Mouse (Mus musculus): ENCODE measurements around the gene Nop56. TPM values are rescaled to one million over a fixed set of nuclear protein-coding genes. Genes with fewer than 3 reads are reported as not detected.
A peak's percentile ranks its signal among the peaks of the same experiment; 100 is the strongest.

Gene Nop56
- polyA plus RNA-seq, 1 experiment from 2014 or later, result 300 TPM

DNA sequence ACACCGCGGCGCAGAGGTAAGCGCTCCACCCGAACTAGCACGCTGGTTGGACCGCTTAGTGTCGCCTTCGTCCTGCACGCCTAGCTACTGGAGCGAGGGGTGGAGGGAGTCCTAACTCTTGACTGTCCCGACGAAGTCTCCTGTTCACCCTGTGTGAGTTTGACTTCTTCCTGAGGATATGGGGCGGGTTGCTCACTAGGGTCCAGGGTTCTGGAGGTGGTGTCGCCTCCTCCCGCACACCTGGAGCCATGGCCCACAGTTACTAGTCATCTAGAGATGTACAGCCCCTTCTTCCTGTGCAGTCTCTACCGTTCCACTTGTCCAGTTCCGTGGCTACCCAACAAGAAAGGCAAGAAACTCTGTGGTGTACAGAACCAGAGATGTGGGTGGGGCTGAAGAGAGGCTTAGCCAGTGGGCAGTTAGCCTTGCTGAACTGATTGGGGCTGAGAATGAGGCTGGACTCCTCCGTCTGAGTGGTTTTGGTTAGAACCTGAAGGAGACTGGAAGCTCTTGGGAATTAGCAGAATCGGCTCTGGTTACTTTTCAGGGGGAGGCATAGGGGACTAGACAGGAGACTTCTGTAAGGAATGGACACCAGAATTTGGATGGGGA lies 22.0 kb downstream of the Nop56 start:
- no peak overlapping the region for H3K27ac ChIP-seq

DNA sequence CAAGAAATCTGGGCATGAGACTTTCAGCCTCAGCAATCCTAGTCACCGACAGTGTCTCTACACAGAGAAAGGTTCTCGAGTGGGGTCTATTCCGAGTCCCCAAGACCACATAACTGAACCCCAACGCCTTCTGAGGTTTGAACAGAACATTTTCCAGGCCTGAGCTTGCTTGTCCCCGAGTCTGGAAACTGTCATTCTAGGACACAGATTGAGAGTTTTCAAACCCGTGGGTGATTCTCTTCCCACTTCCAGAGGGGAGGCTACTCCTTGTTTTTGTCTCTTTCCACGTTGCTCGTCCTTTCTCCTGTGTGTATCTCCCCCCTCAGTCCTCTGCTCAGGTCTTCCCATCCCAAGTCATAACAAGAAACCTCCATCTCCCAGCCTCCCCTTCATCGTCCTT lies 23.4 kb downstream of the Nop56 start:
- Histone ChIP-seq H3K4me2 (replicated peaks) (no peak overlapping the region), H3K4me1 (peaks cover 28% of the 10 kb centered on the region), H3K9me3 (no peaks in the 10 kb centered on the region), H3K4me3 (no peak overlapping the region), H3K27me3 (peaks cover 47% of the 10 kb centered on the region), H3K36me3 (peaks cover 11% of the 10 kb centered on the region; the same call in 1 of the 2 replicates), H3K9ac (0 out of 2 replicates have a peak overlapping the region, but pooled peaks have one; percentile 25), H3K27ac (no peak overlapping the region)
- no peak for ATAC-seq (ENCODE audit: low FRiP score, low read depth)
- 75% methylated on average over 9 of the region's 9 CpGs for WGBS

More for the DNA sequence above, 22.0 kb downstream of the Nop56 start:
- Histone ChIP-seq H3K27me3 (peaks cover 50% of the 10 kb centered on the region), H3K9me3 (no peaks in the 10 kb centered on the region), H3K4me2 (replicated peaks) (peak overlapping the region; percentile 75), H3K4me3 (peak overlapping the region; percentile 76), H3K9ac (peak overlapping the region; percentile 86), H3K4me1 (peaks cover 32% of the 10 kb centered on the region), H3K36me3 (peaks cover 11% of the 10 kb centered on the region; the same call in 1 of the 2 replicates)
- 3% methylated on average over 20 of the region's 20 CpGs for WGBS
- peak; percentile 9; the same call in 1 of the 2 replicates for ATAC-seq (ENCODE audit: low FRiP score, low read depth)

DNA sequence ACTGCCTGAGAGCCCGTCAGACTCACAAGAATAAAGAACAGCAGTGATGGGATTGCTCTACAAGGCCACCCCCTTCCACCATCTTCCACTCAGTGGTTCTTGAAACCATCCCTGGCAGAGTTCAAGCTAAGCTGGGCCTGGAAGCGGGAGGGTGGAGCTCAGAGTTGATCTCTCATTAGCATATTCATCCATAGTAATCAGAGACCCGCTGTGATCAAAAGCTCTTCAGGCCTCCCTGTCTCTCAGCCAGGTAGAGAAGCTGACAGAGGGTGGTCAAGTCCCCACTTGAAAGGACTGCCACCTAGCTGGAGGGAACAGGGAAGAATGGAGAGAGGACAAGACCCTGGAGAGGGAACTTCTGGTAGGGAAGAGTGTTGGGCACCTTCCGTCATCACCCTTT lies 28.8 kb downstream of the Nop56 start:
- no peak overlapping the region for H3K4me2 ChIP-seq (replicated peaks)
- no peaks in the 10 kb centered on the region for H3K4me1 ChIP-seq
- peaks cover 52% of the 10 kb centered on the region for H3K36me3 ChIP-seq
- H3K4me3 ChIP-seq, result no peak overlapping the region
- no peak overlapping the region for H3K27ac ChIP-seq
- peaks cover 3% of the 10 kb centered on the region; the same call in 1 of the 2 replicates for H3K27me3 ChIP-seq
- H3K9me3 ChIP-seq, result no peaks in the 10 kb centered on the region
- no peak for ATAC-seq (ENCODE audit: low FRiP score, low read depth)
- 49% methylated on average over 4 of the region's 4 CpGs for WGBS
- no peak overlapping the region for H3K9ac ChIP-seq

DNA sequence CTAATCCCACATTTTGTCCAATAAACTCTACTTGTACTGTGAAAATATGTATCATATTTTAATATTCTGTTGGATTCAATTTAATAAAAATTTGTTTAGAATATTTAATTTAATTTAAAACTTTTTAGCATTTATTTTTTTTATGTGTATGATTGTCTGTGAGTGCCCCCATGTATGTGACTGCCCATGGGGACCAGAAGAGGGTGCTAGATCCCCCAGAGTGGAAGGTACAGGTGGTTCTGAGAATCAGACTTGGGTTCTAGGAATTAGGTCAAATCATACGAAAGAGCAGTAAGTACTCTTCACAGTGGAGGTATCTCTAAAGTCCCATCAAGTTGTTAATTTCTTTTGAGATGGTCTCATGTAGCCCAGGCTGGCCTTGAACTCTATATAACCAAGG lies 52.8 kb downstream of the Nop56 start:
- H3K9me3 ChIP-seq, result no peaks in the 10 kb centered on the region
- H3K27me3 ChIP-seq, result no peaks in the 10 kb centered on the region
- H3K9ac ChIP-seq, result no peak overlapping the region
- ATAC-seq (ENCODE audit: low FRiP score, low read depth), result no peak
- H3K4me1 ChIP-seq, result no peaks in the 10 kb centered on the region
- no peak overlapping the region for H3K27ac ChIP-seq
- no peak overlapping the region for H3K4me3 ChIP-seq
- no peak overlapping the region for H3K4me2 ChIP-seq (replicated peaks)
- H3K36me3 ChIP-seq, result no peaks in the 10 kb centered on the region; the same call in 1 of the 2 replicates
- 73% methylated on average over 1 of the region's 1 CpGs for WGBS

Other genes starting within 250 kb of the Nop56 start
- gene Tgm6, start 162.0 kb upstream of the Nop56 start, polyA plus RNA-seq (2015; fragmentation: Nextera tagmentation; extraction: Ambion mirVana), result not detected in 2 replicates
- gene Snrpb, start 95.0 kb upstream of the Nop56 start, polyA plus RNA-seq (2015; fragmentation: Nextera tagmentation; extraction: Ambion mirVana), result 632 and 645 TPM in 2 replicates
- gene Tmc2, start 79.2 kb upstream of the Nop56 start, polyA plus RNA-seq (2015; fragmentation: Nextera tagmentation; extraction: Ambion mirVana), result not detected in 2 replicates
- gene Idh3b, start 10.1 kb downstream of the Nop56 start, polyA plus RNA-seq (2015; fragmentation: Nextera tagmentation; extraction: Ambion mirVana), result 155 and 158 TPM in 2 replicates
- gene Ebf4, start 20.7 kb downstream of the Nop56 start, polyA plus RNA-seq (2015; fragmentation: Nextera tagmentation; extraction: Ambion mirVana), result 2.8 and 2.9 TPM in 2 replicates
- gene Cpxm1, start 123.1 kb downstream of the Nop56 start, polyA plus RNA-seq (2015; fragmentation: Nextera tagmentation; extraction: Ambion mirVana), result 137 and 145 TPM in 2 replicates
- 0.08 and 0.11 TPM in 2 replicates for gene Gm28372, start 130.8 kb downstream of the Nop56 start, polyA plus RNA-seq (2015; fragmentation: Nextera tagmentation; extraction: Ambion mirVana)
- not detected in 2 replicates for gene 1700020A23Rik, start 130.8 kb downstream of the Nop56 start, polyA plus RNA-seq (2015; fragmentation: Nextera tagmentation; extraction: Ambion mirVana)
- not detected in 2 replicates for gene Tmem239, start 132.0 kb downstream of the Nop56 start, polyA plus RNA-seq (2015; fragmentation: Nextera tagmentation; extraction: Ambion mirVana)
- gene Vps16, start 149.9 kb downstream of the Nop56 start, polyA plus RNA-seq (2015; fragmentation: Nextera tagmentation; extraction: Ambion mirVana), result 113 and 122 TPM in 2 replicates
- 16.1 and 16.4 TPM in 2 replicates for gene Pced1a, start 150.3 kb downstream of the Nop56 start, polyA plus RNA-seq (2015; fragmentation: Nextera tagmentation; extraction: Ambion mirVana)
- gene Ptpra, start 175.8 kb downstream of the Nop56 start, polyA plus RNA-seq (2015; fragmentation: Nextera tagmentation; extraction: Ambion mirVana), result 104 and 105 TPM in 2 replicates

Measured in limb, embryonic 13.5 days (tissue).